Mouse (Mus musculus): ENCODE results near the gene Ifnb1. TPM values are rescaled to one million over a fixed set of nuclear protein-coding genes. Genes with fewer than 3 reads are reported as not detected.

The Ifnb1 gene
- total and polyA plus RNA-seq, 3 experiments: not detected

- Histone ChIP-seq H3K4me2 (ENCODE audit: insufficient read depth, low read depth, poor library complexity, severe bottlenecking) (no peak overlapping the region), H3K9ac (ENCODE audit: insufficient read depth, low read depth) (no peak overlapping the region), H3K4me1 (ENCODE audit: control insufficient read depth in 1 of 2, insufficient read depth in 2 of 2) (peaks cover 0 to 10% of the 10 kb centered on the region in 2 experiments; a peak in 2 of 4 replicates), H3K4me3 (replicated peaks in 1 of 3; ENCODE audit: low read depth in 2 of 3, low read length in 2 of 3, poor library complexity in 1 of 3) (no peak overlapping the region), H3K9me3 (replicated peaks; ENCODE audit: low read length) (no peaks in the 10 kb centered on the region), H3K79me2 (replicated peaks; ENCODE audit: control insufficient read depth, extremely low read depth, insufficient read depth, poor library complexity, severe bottlenecking) (no peaks in the 10 kb centered on the region), H3K27me3 (replicated peaks) (no peaks in the 10 kb centered on the region), H3K27ac (ENCODE audit: insufficient read depth, low read depth) (no peak overlapping the region), H3K36me3 (replicated peaks in 1 of 2; ENCODE audit: control insufficient read depth in 1 of 2, insufficient read depth in 1 of 2, low read length in 1 of 2) (no peaks in the 10 kb centered on the region)
- dilution Hi-C loops (cut with MboI; ENCODE audit: extremely low pct_ligation_motif_present, extremely low pct_unique_long_range_greater_than_20kb, low sequenced_read_pairs): no loop called here
- in situ Hi-C loops (cut with MboI; ENCODE audit: low pct_ligation_motif_present, low pct_unique_long_range_greater_than_20kb, low sequenced_read_pairs): loop anchor here (25.0 kb wide), 3 partner anchors 163 to 738 kb away; no protein-coding TSS in a partner anchor
- TF ChIP-seq CHD2 (IDR thresholded peaks at IDR 0.05; ENCODE audit: low read length) (no peak), ELF1 (IDR thresholded peaks at IDR 0.05; ENCODE audit: low read depth, low read length) (no peak), USF1 (IDR thresholded peaks at IDR 0.05; ENCODE audit: low read depth, low read length) (no peak), MEF2A (IDR thresholded peaks at IDR 0.05; ENCODE audit: borderline replicate concordance, low read depth, low read length) (no peak), GABPA (IDR thresholded peaks at IDR 0.05; ENCODE audit: insufficient replicate concordance, low read depth, low read length) (no peak), POLR2AphosphoS2 (IDR thresholded peaks at IDR 0.05; ENCODE audit: low read depth, low read length) (no peak), POLR2A (IDR thresholded peaks at IDR 0.05; ENCODE audit: low read depth, low read length) (no peak)
- no peak for DNase-seq (ENCODE audit: extremely low read depth)
These were observed 2.8 kb upstream of the Ifnb1 start for GRCm38 (mm10) chr4:88525393-88525792.

GRCm38 (mm10) chr4:88523241-88523640 is 667 bp upstream of the Ifnb1 start:
- Histone ChIP-seq H3K4me3 (replicated peaks in 1 of 3; ENCODE audit: low read depth in 2 of 3, low read length in 2 of 3, poor library complexity in 1 of 3) (no peak overlapping the region), H3K27me3 (replicated peaks) (no peaks in the 10 kb centered on the region), H3K27ac (ENCODE audit: insufficient read depth, low read depth) (no peak overlapping the region), H3K36me3 (replicated peaks in 1 of 2; ENCODE audit: control insufficient read depth in 1 of 2, insufficient read depth in 1 of 2, low read length in 1 of 2) (no peaks in the 10 kb centered on the region), H3K9me3 (replicated peaks; ENCODE audit: low read length) (no peaks in the 10 kb centered on the region), H3K4me2 (ENCODE audit: insufficient read depth, low read depth, poor library complexity, severe bottlenecking) (no peak overlapping the region), H3K4me1 (ENCODE audit: control insufficient read depth in 1 of 2, insufficient read depth in 2 of 2) (peaks cover 0 to 15% of the 10 kb centered on the region in 2 experiments; a peak in 2 of 4 replicates), H3K9ac (ENCODE audit: insufficient read depth, low read depth) (no peak overlapping the region), H3K79me2 (replicated peaks; ENCODE audit: control insufficient read depth, extremely low read depth, insufficient read depth, poor library complexity, severe bottlenecking) (no peaks in the 10 kb centered on the region)
- DNase-seq (ENCODE audit: extremely low read depth): no peak
- dilution Hi-C loops (cut with MboI; ENCODE audit: extremely low pct_ligation_motif_present, extremely low pct_unique_long_range_greater_than_20kb, low sequenced_read_pairs): no loop called here
- in situ Hi-C loops (cut with MboI; ENCODE audit: low pct_ligation_motif_present, low pct_unique_long_range_greater_than_20kb, low sequenced_read_pairs): no loop called here
- TF ChIP-seq CTCF (conservative IDR thresholded peaks at IDR 0.05 in 1 of 2, IDR thresholded peaks at IDR 0.05 in 1 of 2; ENCODE audit: low read depth in 2 of 2, low read length in 2 of 2) (peak; percentile 31 to 67; a peak in 3 of 4 replicates), GABPA (IDR thresholded peaks at IDR 0.05; ENCODE audit: insufficient replicate concordance, low read depth, low read length) (no peak), SMC3 (IDR thresholded peaks at IDR 0.05; ENCODE audit: low read depth, low read length) (peak; percentile 60), RAD21 (IDR thresholded peaks at IDR 0.05; ENCODE audit: low read depth, low read length) (peak; percentile 52)

GRCm38 (mm10) chr4:88517957-88518356 is 4.6 kb downstream of the Ifnb1 start:
- DNase-seq (ENCODE audit: extremely low read depth): no peak
- H3K27ac ChIP-seq (ENCODE audit: insufficient read depth, low read depth): no peak overlapping the region
- H3K4me1 ChIP-seq (ENCODE audit: control insufficient read depth in 1 of 2, insufficient read depth in 2 of 2): peaks cover 3 to 12% of the 10 kb centered on the region in 2 experiments; a peak in 3 of 4 replicates

More at GRCm38 (mm10) chr4:88517957-88518356, 4.6 kb downstream of the Ifnb1 start:
- in situ Hi-C loops (cut with MboI; ENCODE audit: low pct_ligation_motif_present, low pct_unique_long_range_greater_than_20kb, low sequenced_read_pairs) (no loop called here), dilution Hi-C loops (cut with MboI; ENCODE audit: extremely low pct_ligation_motif_present, extremely low pct_unique_long_range_greater_than_20kb, low sequenced_read_pairs) (no loop called here)
- Histone ChIP-seq H3K9ac (ENCODE audit: insufficient read depth, low read depth) (no peak overlapping the region), H3K4me3 (replicated peaks in 1 of 3; ENCODE audit: low read depth in 2 of 3, low read length in 2 of 3, poor library complexity in 1 of 3) (no peak overlapping the region), H3K79me2 (replicated peaks; ENCODE audit: control insufficient read depth, extremely low read depth, insufficient read depth, poor library complexity, severe bottlenecking) (no peaks in the 10 kb centered on the region), H3K4me2 (ENCODE audit: insufficient read depth, low read depth, poor library complexity, severe bottlenecking) (no peak overlapping the region), H3K9me3 (replicated peaks; ENCODE audit: low read length) (no peaks in the 10 kb centered on the region), H3K27me3 (replicated peaks) (no peaks in the 10 kb centered on the region), H3K36me3 (replicated peaks in 1 of 2; ENCODE audit: control insufficient read depth in 1 of 2, insufficient read depth in 1 of 2, low read length in 1 of 2) (no peaks in the 10 kb centered on the region)
- TF ChIP-seq ELF1 (IDR thresholded peaks at IDR 0.05; ENCODE audit: low read depth, low read length): no peak
- TF ChIP-seq ZC3H11A (IDR thresholded peaks at IDR 0.05; ENCODE audit: low read depth, low read length): no peak
- TF ChIP-seq TCF12 (IDR thresholded peaks at IDR 0.05; ENCODE audit: low read depth, low read length): no peak
- no peak for TF ChIP-seq ETS1 (conservative IDR thresholded peaks at IDR 0.05; ENCODE audit: low read depth, low read length)
- no peak for TF ChIP-seq MAFK (IDR thresholded peaks at IDR 0.05; ENCODE audit: insufficient replicate concordance, low read length)
- no peak for TF ChIP-seq RAD21 (IDR thresholded peaks at IDR 0.05; ENCODE audit: low read depth, low read length)
- no peak for TF ChIP-seq USF1 (IDR thresholded peaks at IDR 0.05; ENCODE audit: low read depth, low read length)
- TF ChIP-seq NRF1 (IDR thresholded peaks at IDR 0.05; ENCODE audit: low read depth, low read length): no peak
